Mouse (Mus musculus) neural tube, embryonic 11.5 days (tissue): ENCODE results near the gene Adgrl3. TPM values are rescaled to one million over a fixed set of nuclear protein-coding genes. Genes with fewer than 3 reads are reported as not detected.

Source experiments
- ATAC-seq: fragments of 200-750 bp; cut with Nextera tagmentation; 2 replicates; pipeline ENCODE4 v1.8.0; 2017; ENCODE audit warnings: moderate number of reproducible peaks, mild to moderate bottlenecking, moderate TSS enrichment, moderate library complexity; ENCODE audit not compliant: insufficient read depth, low FRiP score, low TSS enrichment
- DNase-seq: peaks from one replicate; pipeline ENCODE4 v3.0.0-alpha.2; 2015; ENCODE audit warnings: low spot score
- H3K27ac ChIP-seq: fragments of 300-500 bp; sonication (generic); 2 replicates; pipeline ENCODE4 v1.5.1; 2014; ENCODE audit warnings: low read depth, mild to moderate bottlenecking, low read length
- H3K27me3 ChIP-seq: fragments of 300-500 bp; sonication (generic); 2 replicates; pipeline ENCODE4 v1.6.1; 2014; ENCODE audit warnings: mild to moderate bottlenecking, low read length, mixed read lengths; ENCODE audit not compliant: control insufficient read depth, insufficient read depth
- H3K36me3 ChIP-seq: fragments of 300-500 bp; sonication (generic); 2 replicates; pipeline ENCODE4 v1.6.1; 2014; ENCODE audit warnings: mild to moderate bottlenecking, low read length, moderate library complexity, mixed read lengths; ENCODE audit not compliant: control insufficient read depth, insufficient read depth
- H3K4me1 ChIP-seq: fragments of 300-500 bp; sonication (generic); 2 replicates; pipeline ENCODE4 v1.6.1; 2014; ENCODE audit warnings: low read length, mixed read lengths; ENCODE audit not compliant: control insufficient read depth, insufficient read depth
- H3K4me2 ChIP-seq: fragments of 300-500 bp; sonication (generic); 2 replicates; pipeline ENCODE4 v1.6.1; 2014; ENCODE audit warnings: low read depth, mild to moderate bottlenecking, moderate library complexity
- H3K4me3 ChIP-seq: fragments of 300-500 bp; sonication (generic); 2 replicates; pipeline ENCODE4 v1.5.1; 2014; ENCODE audit warnings: low read depth, low read length
- H3K9ac ChIP-seq: fragments of 300-500 bp; sonication (generic); 2 replicates; pipeline ENCODE4 v1.6.1; 2014; ENCODE audit warnings: mild to moderate bottlenecking, low read length
- H3K9me3 ChIP-seq: fragments of 300-500 bp; sonication (generic); 2 replicates; pipeline ENCODE4 v1.6.1; 2016; ENCODE audit warnings: low read length; ENCODE audit not compliant: control insufficient read depth
- WGBS: fragments of 180-500 bp; shearing (Covaris S2); extraction: QIAGEN DNeasy Blood & Tissue Kit; methylation state at CpG from one replicate; pipeline ENCODE4 v1.1.7; 2014; 5-methylcytosine and 5-hydroxymethylcytosine counted together
- polyA plus RNA-seq: library from polyadenylated mRNA; unstranded; fragments of >200 nt; fragmentation: Nextera tagmentation; extraction: Ambion mirVana; gene quantifications from 2 replicates; pipeline ENCODE4 v1.2.1, GENCODE M21; 2014

The Adgrl3 gene
- 25.0 and 25.1 TPM in 2 replicates for polyA plus RNA-seq

DNA sequence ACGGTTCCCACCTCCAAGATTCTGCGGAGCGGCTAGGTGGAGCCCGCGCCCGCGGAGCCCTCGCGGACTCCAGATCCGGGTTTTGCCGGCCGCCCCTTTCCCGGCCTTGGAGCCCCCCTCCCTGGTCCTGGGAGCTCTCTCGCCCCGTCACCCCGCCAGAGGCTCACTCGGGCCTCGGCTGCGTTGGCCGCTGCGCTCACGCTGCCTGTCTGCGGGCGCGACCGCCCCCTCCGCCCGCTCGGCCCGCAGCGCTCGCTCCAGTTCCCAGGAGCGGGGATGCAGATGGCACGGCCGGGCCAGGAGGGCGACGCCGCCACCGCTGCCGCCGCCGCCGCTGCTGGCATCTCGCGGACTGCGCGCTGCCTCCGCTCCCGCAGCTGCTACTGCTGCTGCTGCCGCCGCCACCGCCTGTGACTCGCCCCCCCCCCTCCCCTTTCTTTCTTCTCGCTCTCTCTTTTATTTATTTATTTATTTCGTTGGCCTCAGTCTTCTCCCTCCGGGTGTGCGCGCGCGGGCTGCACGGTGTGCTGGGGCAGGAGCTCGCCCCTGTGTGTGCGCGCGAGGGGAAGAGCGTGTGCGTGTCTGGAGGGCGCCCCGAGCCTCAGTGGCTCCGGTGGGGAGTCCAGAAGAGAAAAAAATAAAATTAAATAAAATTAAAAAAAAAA is at the start of gene Adgrl3:
Gene Adgrl3, plus strand, starts transcription at position 549 of the 665 bp plus-strand sequence.
- Histone ChIP-seq H3K9me3 (no peaks in the 10 kb centered on the region), H3K4me1 (peaks cover 16% of the 10 kb centered on the region), H3K4me2 (peak within 1 kb of the TSS; percentile 70), H3K9ac (peak within 1 kb of the TSS; percentile 90), H3K36me3 (no peaks in the 10 kb centered on the region), H3K27me3 (no peaks in the 10 kb centered on the region), H3K27ac (peak within 1 kb of the TSS; percentile 96), H3K4me3 (peak within 1 kb of the TSS; percentile 71)
- peak; percentile 92 for DNase-seq
- WGBS, result under 1% methylated on average over 45 of the region's 70 CpGs
- peak; percentile 86 for ATAC-seq

DNA sequence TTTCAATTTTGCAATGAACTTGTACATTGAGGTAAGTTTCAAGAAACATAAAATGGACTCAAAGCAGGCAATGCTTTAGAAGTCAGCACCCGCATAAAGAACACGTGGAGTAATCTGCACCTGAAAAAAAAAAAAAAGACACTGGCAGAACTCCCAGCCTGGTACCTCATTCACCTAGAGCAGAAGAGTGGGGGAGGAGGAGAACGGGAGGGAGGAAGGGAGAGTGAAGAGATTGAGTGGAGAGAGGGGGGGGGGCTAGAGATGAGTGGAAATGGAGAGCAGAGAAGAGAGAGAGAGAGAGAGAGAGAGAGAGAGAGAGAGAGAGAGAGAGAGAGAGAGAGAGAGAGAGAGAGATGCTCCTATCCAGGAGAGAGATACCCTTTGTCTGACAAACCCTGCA is 772 bp upstream of the Adgrl3 start:
- ATAC-seq, result peak; percentile 21

DNA sequence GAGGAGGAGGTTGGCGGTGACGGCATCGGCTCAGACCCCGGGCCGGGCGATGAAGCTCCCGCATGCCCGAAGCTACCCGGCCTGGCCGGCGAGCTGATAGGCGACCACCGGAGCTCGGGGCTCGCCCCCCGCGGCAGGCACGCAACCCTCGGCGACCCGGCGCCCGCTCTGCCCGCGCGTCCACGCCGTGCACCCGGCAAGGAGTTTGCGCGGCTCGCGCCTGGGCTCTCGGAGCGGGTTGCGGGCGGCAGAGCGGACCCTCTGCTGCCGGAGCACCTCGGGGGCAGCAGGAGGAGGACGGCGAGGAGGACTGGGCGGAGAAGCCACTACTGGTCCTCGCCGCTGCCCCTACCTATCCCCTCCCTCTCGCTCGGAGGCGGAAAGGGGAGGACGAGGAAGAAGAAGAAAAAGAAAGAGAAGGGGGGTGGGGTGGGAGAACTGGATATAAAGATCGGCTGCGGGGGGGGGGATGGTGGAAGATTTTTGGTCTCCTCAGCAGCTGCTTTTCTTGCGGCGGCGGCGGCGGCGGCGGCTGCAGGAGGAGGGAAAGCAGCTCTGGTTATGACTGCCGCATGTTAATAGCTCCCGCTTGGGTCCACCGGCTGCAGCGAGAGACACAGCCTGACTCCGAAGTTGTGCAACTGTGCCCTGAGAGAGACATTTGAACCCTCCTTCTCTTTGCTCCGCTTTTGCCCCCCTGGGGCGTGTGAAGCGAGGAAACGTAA is 505 bp downstream of the Adgrl3 start:
- H3K4me2 ChIP-seq, result peak overlapping the region; percentile 70
- peak overlapping the region; percentile 96 for H3K27ac ChIP-seq
- H3K4me1 ChIP-seq, result peaks cover 16% of the 10 kb centered on the region
- H3K9ac ChIP-seq, result peak overlapping the region; percentile 90
- DNase-seq (peak; percentile 83), ATAC-seq (peak; percentile 62)
- WGBS, result under 1% methylated on average over 38 of the region's 67 CpGs
- no peaks in the 10 kb centered on the region for H3K36me3 ChIP-seq
- no peaks in the 10 kb centered on the region for H3K9me3 ChIP-seq
- no peaks in the 10 kb centered on the region for H3K27me3 ChIP-seq
- peak overlapping the region; percentile 71 for H3K4me3 ChIP-seq

More for the DNA sequence above, 772 bp upstream of the Adgrl3 start:
- Histone ChIP-seq H3K4me2 (peak overlapping the region; percentile 70), H3K9ac (peak overlapping the region; percentile 90), H3K4me1 (peaks cover 15% of the 10 kb centered on the region), H3K36me3 (no peaks in the 10 kb centered on the region), H3K4me3 (peak overlapping the region; percentile 71), H3K27ac (peak overlapping the region; percentile 96), H3K9me3 (no peaks in the 10 kb centered on the region), H3K27me3 (no peaks in the 10 kb centered on the region)
- DNase-seq, result no peak
- WGBS, result 8% methylated on average over 2 of the region's 3 CpGs

DNA sequence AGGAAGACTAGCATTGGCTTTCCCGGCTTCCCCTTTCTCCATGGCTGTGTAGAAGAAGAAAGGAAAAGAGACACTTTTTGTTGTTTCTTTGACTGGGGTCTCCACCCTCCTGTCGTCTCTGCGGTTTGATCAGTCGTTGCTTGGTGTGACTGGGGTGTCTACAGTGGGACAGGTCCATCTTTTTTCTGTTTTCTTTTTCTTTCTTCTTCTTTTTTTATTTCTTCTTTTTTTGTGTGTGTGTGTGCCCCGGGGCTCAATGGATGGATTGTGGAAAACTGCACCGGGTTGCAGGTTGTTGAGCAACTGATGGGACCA is 1.0 kb downstream of the Adgrl3 start:
- Histone ChIP-seq H3K9me3 (no peaks in the 10 kb centered on the region), H3K36me3 (no peaks in the 10 kb centered on the region), H3K4me1 (peaks cover 16% of the 10 kb centered on the region), H3K27ac (peak overlapping the region; percentile 96), H3K4me3 (peak overlapping the region; percentile 71), H3K9ac (peak overlapping the region; percentile 90), H3K4me2 (peak overlapping the region; percentile 70), H3K27me3 (no peaks in the 10 kb centered on the region)
- DNase-seq, result no peak
- peak; percentile 21 for ATAC-seq
- 0% methylated on average over 6 of the region's 6 CpGs for WGBS

DNA sequence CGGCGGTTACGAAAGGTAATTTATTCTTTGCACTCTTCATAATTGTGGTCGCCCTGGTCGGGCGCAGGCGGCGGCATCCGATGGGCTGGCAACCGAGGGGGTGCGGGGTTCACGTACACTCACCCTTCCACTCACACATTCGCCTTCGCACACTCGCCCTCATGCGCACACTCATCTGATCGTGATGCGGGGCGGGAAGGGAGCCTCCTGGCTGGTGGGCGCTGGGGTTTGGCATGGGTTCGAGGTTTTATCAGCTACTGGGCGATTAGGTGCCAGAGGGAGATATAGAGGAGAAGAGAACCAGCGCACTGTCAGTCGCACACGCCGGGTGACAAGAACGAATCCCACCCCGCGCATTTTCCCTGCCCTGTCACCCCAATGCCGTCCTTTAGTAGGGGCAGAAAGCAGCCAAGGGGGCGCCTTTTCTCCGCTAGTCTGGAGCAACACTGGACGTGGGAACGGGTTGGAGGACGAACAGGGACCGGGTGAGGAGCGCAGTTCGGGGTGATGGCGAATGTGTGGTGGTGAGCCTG is 1.5 kb downstream of the Adgrl3 start:
- WGBS, result under 1% methylated on average over 39 of the region's 39 CpGs
- no peak for ATAC-seq

DNA sequence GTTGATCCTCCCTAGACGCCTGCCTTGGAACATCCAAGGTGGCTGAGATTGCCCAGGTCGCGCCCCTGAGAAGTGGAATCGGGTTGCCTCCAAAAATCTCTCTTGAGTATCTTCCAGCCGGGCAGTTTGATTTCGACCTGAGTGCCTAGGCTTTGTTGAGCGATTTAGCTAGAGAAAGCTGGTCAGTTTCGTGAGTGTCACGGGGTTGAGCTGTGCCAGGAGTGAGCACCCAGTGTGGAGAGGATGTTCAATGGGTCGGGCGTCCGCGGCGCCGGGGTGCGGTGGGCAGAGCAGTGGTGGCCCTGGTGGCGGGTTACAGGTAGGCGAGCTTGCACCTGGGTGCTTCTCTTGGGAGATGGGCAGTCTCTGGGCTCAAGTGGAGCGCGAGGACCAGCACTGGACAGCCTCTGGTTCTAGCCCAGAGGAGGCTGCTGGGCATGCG is 1.9 kb downstream of the Adgrl3 start:
- Histone ChIP-seq H3K4me1 (peaks cover 16% of the 10 kb centered on the region), H3K4me2 (peak overlapping the region; percentile 70), H3K4me3 (peak overlapping the region; percentile 71), H3K36me3 (no peaks in the 10 kb centered on the region), H3K27me3 (no peaks in the 10 kb centered on the region), H3K9ac (peak overlapping the region; percentile 90), H3K9me3 (no peaks in the 10 kb centered on the region), H3K27ac (no peak overlapping the region)
- ATAC-seq, result no peak
- whole genome bisulfite sequencing, result under 1% methylated on average over 21 of the region's 21 CpGs
- DNase-seq, result no peak

More for the DNA sequence above, 1.5 kb downstream of the Adgrl3 start:
- H3K4me3 ChIP-seq, result peak overlapping the region; percentile 71
- peak overlapping the region; percentile 70 for H3K4me2 ChIP-seq
- peaks cover 16% of the 10 kb centered on the region for H3K4me1 ChIP-seq
- no peaks in the 10 kb centered on the region for H3K36me3 ChIP-seq
- peak overlapping the region; percentile 90 for H3K9ac ChIP-seq
- H3K9me3 ChIP-seq, result no peaks in the 10 kb centered on the region
- no peaks in the 10 kb centered on the region for H3K27me3 ChIP-seq
- peak overlapping the region; percentile 96; the same call in 1 of the 2 replicates for H3K27ac ChIP-seq
- peak; percentile 57 for DNase-seq

GRCm38 (mm10) chr5:81022306-81023071 is 2.6 kb downstream of the Adgrl3 start:
- peak overlapping the region; percentile 70 for H3K4me2 ChIP-seq
- no peaks in the 10 kb centered on the region for H3K27me3 ChIP-seq
- DNase-seq (peak; percentile 58), ATAC-seq (no peak)
- H3K9me3 ChIP-seq, result no peaks in the 10 kb centered on the region
- peaks cover 16% of the 10 kb centered on the region for H3K4me1 ChIP-seq
- H3K36me3 ChIP-seq, result no peaks in the 10 kb centered on the region
- 1% methylated on average over 24 of the region's 24 CpGs for WGBS
- H3K9ac ChIP-seq, result peak overlapping the region; percentile 90
- peak overlapping the region; percentile 71 for H3K4me3 ChIP-seq
- H3K27ac ChIP-seq, result no peak overlapping the region

DNA sequence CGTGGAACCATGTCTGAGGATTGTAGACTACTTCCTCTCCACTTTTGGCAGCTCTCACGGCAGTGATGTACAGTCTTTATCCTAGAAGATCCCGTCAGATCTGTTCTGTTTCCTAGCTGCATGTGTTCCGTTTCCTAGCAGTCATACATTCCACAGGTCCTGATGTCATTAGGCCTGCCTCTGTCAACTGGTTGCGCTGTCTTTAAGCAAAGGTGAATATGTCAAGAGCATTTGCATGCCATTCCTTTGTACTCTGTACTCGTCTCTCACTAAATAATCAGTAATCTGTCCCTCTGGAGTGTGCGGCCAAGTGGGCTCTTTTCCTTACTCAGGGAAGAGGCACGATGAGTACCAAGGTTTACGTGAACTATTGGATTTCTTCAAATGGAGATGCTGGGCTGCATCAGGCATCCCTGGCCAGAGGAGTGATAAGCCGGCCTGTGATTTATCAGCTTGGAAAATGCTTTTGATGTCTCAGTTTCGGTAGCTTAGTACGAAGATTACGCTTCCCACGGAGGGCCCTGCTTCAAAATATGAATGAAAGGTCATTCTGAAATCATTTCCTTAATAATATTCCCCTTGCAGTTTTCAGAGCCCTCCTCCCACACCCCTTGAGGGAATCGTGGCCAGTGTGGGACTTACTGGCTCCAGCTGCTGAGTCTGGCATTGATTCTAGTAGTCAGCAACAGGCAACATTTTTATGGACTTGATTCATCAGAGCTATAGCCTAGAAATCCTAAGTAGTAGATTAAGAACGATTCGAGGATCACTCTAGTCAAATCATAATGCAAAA is 4.2 kb downstream of the Adgrl3 start:
- H3K36me3 ChIP-seq, result no peaks in the 10 kb centered on the region
- 51% methylated on average over 17 of the region's 17 CpGs for WGBS
- H3K9me3 ChIP-seq, result no peaks in the 10 kb centered on the region
- H3K4me2 ChIP-seq, result peak overlapping the region; percentile 32
- no peak overlapping the region for H3K9ac ChIP-seq
- no peak overlapping the region for H3K4me3 ChIP-seq
- peaks cover 18% of the 10 kb centered on the region for H3K4me1 ChIP-seq
- DNase-seq (no peak), ATAC-seq (no peak)
- H3K27ac ChIP-seq, result no peak overlapping the region
- H3K27me3 ChIP-seq, result no peaks in the 10 kb centered on the region
